Mouse (Mus musculus) liver, embryonic 14.5 days (tissue): ENCODE results near the gene Mettl8. TPM values are rescaled to one million over a fixed set of nuclear protein-coding genes. Genes with fewer than 3 reads are reported as not detected.

Source experiments
- ATAC-seq: fragments of 200-750 bp; cut with Nextera tagmentation; 2 replicates; pipeline ENCODE4 v1.8.0; 2017; ENCODE audit warnings: moderate number of reproducible peaks, mild to moderate bottlenecking, moderate library complexity; ENCODE audit not compliant: insufficient read depth
- DNase-seq, 3 experiments: peaks; one replicate each; pipeline ENCODE4 v3.0.0-alpha.2; 2012 to 2013; ENCODE audit warnings: low read depth in 3 of 3, low spot score in 3 of 3
- H3K27ac ChIP-seq: fragments of 300-500 bp; sonication (generic); 2 replicates; pipeline ENCODE4 v1.5.1; 2014; ENCODE audit warnings: moderate library complexity, mild to moderate bottlenecking, control low read depth, inconsistent platforms
- H3K27me3 ChIP-seq: fragments of 300-500 bp; sonication (generic); 2 replicates; pipeline ENCODE4 v1.6.1; 2014; ENCODE audit warnings: mild to moderate bottlenecking, low read length, moderate library complexity; ENCODE audit not compliant: control insufficient read depth, insufficient read depth
- H3K36me3 ChIP-seq: fragments of 300-500 bp; sonication (generic); replicated peaks from 2 replicates; pipeline ENCODE4 v1.6.1; 2014; ENCODE audit warnings: low read depth; ENCODE audit not compliant: control insufficient read depth, insufficient read depth
- H3K4me1 ChIP-seq, 2 experiments: fragments of 200-500 bp in 1 of 2; fragments of 300-500 bp in 1 of 2; sonication (generic) in 1 of 2; replicated peaks; 2 replicates each; pipeline ENCODE4 v1.6.1; 2012 to 2014; ENCODE audit warnings: antibody characterized with exemption in 1 of 2, inconsistent platforms in 1 of 2, low read length in 1 of 2; ENCODE audit not compliant: control insufficient read depth in 2 of 2, insufficient read depth in 2 of 2
- H3K4me2 ChIP-seq: fragments of 300-500 bp; sonication (generic); 2 replicates; pipeline ENCODE4 v1.6.1; 2014; ENCODE audit warnings: low read depth, mild to moderate bottlenecking, control low read depth, moderate library complexity
- H3K4me3 ChIP-seq, 2 experiments: fragments of 200-500 bp in 1 of 2; fragments of 300-500 bp in 1 of 2; sonication (generic) in 1 of 2; 2 replicates each; pipeline ENCODE4 v1.5.1; 2012 to 2014; ENCODE audit warnings: low read depth in 2 of 2, low read length in 2 of 2, mild to moderate bottlenecking in 2 of 2, control low read depth in 1 of 2, inconsistent platforms in 1 of 2, moderate library complexity in 1 of 2; ENCODE audit not compliant: insufficient read depth in 1 of 2
- H3K9ac ChIP-seq: fragments of 300-500 bp; sonication (generic); replicated peaks from 2 replicates; pipeline ENCODE4 v1.6.1; 2014; ENCODE audit warnings: mild to moderate bottlenecking, control low read depth, moderate library complexity
- H3K9me3 ChIP-seq: fragments of 300-500 bp; sonication (generic); 2 replicates; pipeline ENCODE4 v1.6.1; 2016; ENCODE audit warnings: low read length, mixed read lengths; ENCODE audit not compliant: control insufficient read depth
- CTCF ChIP-seq: IDR thresholded peaks from 2 replicates; pipeline ENCODE4 v1.5.1; 2016; ENCODE audit warnings: antibody characterized with exemption, low read depth, control low read depth
- EP300 ChIP-seq: IDR thresholded peaks from 2 replicates; pipeline ENCODE4 v1.6.1; 2016; ENCODE audit warnings: antibody characterized with exemption, low read depth
- WGBS: fragments of 180-500 bp; shearing (Covaris S2); extraction: QIAGEN DNeasy Blood & Tissue Kit; methylation state at CpG from one replicate; pipeline ENCODE4 v1.1.7; 2014; ENCODE audit not compliant: insufficient replicate concordance; 5-methylcytosine and 5-hydroxymethylcytosine counted together
- polyA plus RNA-seq, 2 experiments: library from polyadenylated mRNA; depleted of rRNA in 1 of 2; stranded (reverse) in 1 of 2; unstranded in 1 of 2; fragments of >200 nt; fragmentation: Nextera tagmentation in 1 of 2; extraction: Ambion mirVana in 1 of 2; gene quantifications; 2 replicates each; pipeline versions ENCODE4 v1.2.1 to v1.2.3; 2012 to 2014

The Mettl8 gene
- polyA plus RNA-seq, 2 experiments, result 5.3 to 9.7 TPM

- no peak overlapping the region for H3K4me2 ChIP-seq
- no peak for DNase-seq
- no peak for ATAC-seq
- H3K4me1 ChIP-seq, result peaks cover 6 to 25% of the 10 kb centered on the region in 2 experiments
- no peaks in the 10 kb centered on the region for H3K27me3 ChIP-seq
- 58% methylated on average over 2 of the region's 2 CpGs for WGBS
- no peak overlapping the region for H3K9ac ChIP-seq
- no peaks in the 10 kb centered on the region for H3K36me3 ChIP-seq
- TF ChIP-seq CTCF, result no peak
- TF ChIP-seq EP300, result no peak
- no peak overlapping the region for H3K27ac ChIP-seq
- H3K4me3 ChIP-seq, result no peak overlapping the region
- no peaks in the 10 kb centered on the region for H3K9me3 ChIP-seq
Measured at GRCm38 (mm10) chr2:70992715-70993114, 62.7 kb downstream of the Mettl8 start.

GRCm38 (mm10) chr2:70990196-70990595 is 65.2 kb downstream of the Mettl8 start:
- 37% methylated on average over 4 of the region's 4 CpGs for WGBS
- Histone ChIP-seq H3K27ac (no peak overlapping the region), H3K27me3 (no peaks in the 10 kb centered on the region), H3K36me3 (no peaks in the 10 kb centered on the region), H3K4me2 (no peak overlapping the region), H3K9ac (no peak overlapping the region), H3K4me1 (peaks cover 0 to 13% of the 10 kb centered on the region in 2 experiments; a peak in 3 of 4 replicates), H3K4me3 (no peak overlapping the region), H3K9me3 (no peaks in the 10 kb centered on the region)
- ATAC-seq (no peak), DNase-seq (no peak)
- no peak for TF ChIP-seq EP300
- TF ChIP-seq CTCF, result no peak

- DNase-seq, result no peak
- TF ChIP-seq EP300, result no peak
- TF ChIP-seq CTCF, result no peak
- Histone ChIP-seq H3K4me1 (peaks cover 0 to 11% of the 10 kb centered on the region in 2 experiments; a peak in 3 of 4 replicates), H3K27me3 (no peaks in the 10 kb centered on the region), H3K9me3 (no peaks in the 10 kb centered on the region), H3K27ac (no peak overlapping the region), H3K36me3 (no peaks in the 10 kb centered on the region), H3K4me2 (no peak overlapping the region), H3K9ac (no peak overlapping the region), H3K4me3 (no peak overlapping the region)
- 21% methylated on average over 17 of the region's 17 CpGs for WGBS
- no peak for ATAC-seq
Measured at GRCm38 (mm10) chr2:70989201-70990191, 65.9 kb downstream of the Mettl8 start.

GRCm38 (mm10) chr2:70978271-70978670 is 77.1 kb downstream of the Mettl8 start:
- WGBS, result 72% methylated on average over 5 of the region's 5 CpGs
- TF ChIP-seq CTCF (no peak), EP300 (no peak)
- no peaks in the 10 kb centered on the region; the same call in 1 of the 2 replicates for H3K36me3 ChIP-seq
- no peaks in the 10 kb centered on the region for H3K4me1 ChIP-seq
- ATAC-seq, result no peak
- no peak overlapping the region for H3K9ac ChIP-seq
- H3K27me3 ChIP-seq, result no peaks in the 10 kb centered on the region
- no peaks in the 10 kb centered on the region for H3K9me3 ChIP-seq
- H3K27ac ChIP-seq, result no peak overlapping the region
- DNase-seq, result no peak
- H3K4me3 ChIP-seq, result no peak overlapping the region
- H3K4me2 ChIP-seq, result no peak overlapping the region

GRCm38 (mm10) chr2:70974769-70975168 is 80.6 kb downstream of the Mettl8 start:
- Histone ChIP-seq H3K27ac (no peak overlapping the region), H3K9me3 (no peaks in the 10 kb centered on the region), H3K4me1 (0 out of 4 replicates have a peak, but pooled peaks cover 0 to 1% of the 10 kb centered on the region in 2 experiments), H3K36me3 (no peaks in the 10 kb centered on the region), H3K9ac (no peak overlapping the region), H3K4me2 (no peak overlapping the region), H3K4me3 (no peak overlapping the region), H3K27me3 (no peaks in the 10 kb centered on the region)
- TF ChIP-seq CTCF, result no peak
- no peak for TF ChIP-seq EP300
- 81% methylated on average over 6 of the region's 6 CpGs for WGBS
- ATAC-seq (no peak), DNase-seq (no peak)
